Mouse (Mus musculus) embryo, embryonic 10.5 days (tissue): Measurements from ENCODE around the gene Prtn3.

ENCODE experiments used
- DNase-seq: peaks from one replicate; pipeline ENCODE4 v3.0.0-alpha.2; 2015; ENCODE audit warnings: low spot score

Prtn3 gene

GRCm38 (mm10) chr10:79855558-79856184 is 18.6 kb upstream of the Prtn3 start:
- no peak for DNase-seq

GRCm38 (mm10) chr10:79856280-79856679 is 18.0 kb upstream of the Prtn3 start:
- DNase-seq, result no peak

GRCm38 (mm10) chr10:79856704-79857451 is 17.4 kb upstream of the Prtn3 start:
- no peak for DNase-seq

- no peak for DNase-seq
Measured at GRCm38 (mm10) chr10:79857452-79857811, 16.8 kb upstream of the Prtn3 start.

GRCm38 (mm10) chr10:79857894-79858293 is 16.4 kb upstream of the Prtn3 start:
- DNase-seq, result no peak

- DNase-seq, result no peak
Measured at GRCm38 (mm10) chr10:79858416-79859074, 15.7 kb upstream of the Prtn3 start.

GRCm38 (mm10) chr10:79859116-79859515 is 15.2 kb upstream of the Prtn3 start:
- no peak for DNase-seq

- DNase-seq, result no peak
Measured at GRCm38 (mm10) chr10:79860079-79860911, 14.0 kb upstream of the Prtn3 start.

GRCm38 (mm10) chr10:79861230-79862048 is 12.8 kb upstream of the Prtn3 start:
- DNase-seq, result no peak

- no peak for DNase-seq
Measured at GRCm38 (mm10) chr10:79862049-79862788, 12.1 kb upstream of the Prtn3 start.

GRCm38 (mm10) chr10:79862925-79863324 is 11.4 kb upstream of the Prtn3 start:
- no peak for DNase-seq

- DNase-seq, result peak; percentile 37
Measured at GRCm38 (mm10) chr10:79864351-79865188, 9.7 kb upstream of the Prtn3 start.

GRCm38 (mm10) chr10:79865189-79865601 is 9.1 kb upstream of the Prtn3 start:
- no peak for DNase-seq

- no peak for DNase-seq
Measured at GRCm38 (mm10) chr10:79865801-79866295, 8.4 kb upstream of the Prtn3 start.

GRCm38 (mm10) chr10:79866601-79867000 is 7.7 kb upstream of the Prtn3 start:
- DNase-seq, result no peak

GRCm38 (mm10) chr10:79871845-79872244 is 2.4 kb upstream of the Prtn3 start:
- no peak for DNase-seq

- DNase-seq, result no peak
Measured at GRCm38 (mm10) chr10:79872862-79873261, 1.4 kb upstream of the Prtn3 start.

GRCm38 (mm10) chr10:79873313-79873712 is 963 bp upstream of the Prtn3 start:
- DNase-seq, result peak; percentile 25

GRCm38 (mm10) chr10:79873715-79874289 is 474 bp upstream of the Prtn3 start:
- DNase-seq, result peak; percentile 63
